Mouse (Mus musculus): ENCODE measurements around the gene Mrpl2.

GRCm38 (mm10) chr17:46685913-46686312, 39.9 kb downstream of the Mrpl2 start:
- TF ChIP-seq GATA1 (IDR thresholded peaks at IDR 0.05; ENCODE audit: borderline replicate concordance, low read length) (no peak), FLI1 (IDR thresholded peaks at IDR 0.05; ENCODE audit: low read length) (no peak)
